Mouse (Mus musculus): ENCODE measurements around the gene Fbxo46. TPM values are rescaled to one million over a fixed set of nuclear protein-coding genes. Genes with fewer than 3 reads are reported as not detected.
A peak's percentile ranks its signal among the peaks of the same experiment; 100 is the strongest.

Fbxo46 gene
- polyA plus RNA-seq, 1 experiment = 29.2 TPM

DNA sequence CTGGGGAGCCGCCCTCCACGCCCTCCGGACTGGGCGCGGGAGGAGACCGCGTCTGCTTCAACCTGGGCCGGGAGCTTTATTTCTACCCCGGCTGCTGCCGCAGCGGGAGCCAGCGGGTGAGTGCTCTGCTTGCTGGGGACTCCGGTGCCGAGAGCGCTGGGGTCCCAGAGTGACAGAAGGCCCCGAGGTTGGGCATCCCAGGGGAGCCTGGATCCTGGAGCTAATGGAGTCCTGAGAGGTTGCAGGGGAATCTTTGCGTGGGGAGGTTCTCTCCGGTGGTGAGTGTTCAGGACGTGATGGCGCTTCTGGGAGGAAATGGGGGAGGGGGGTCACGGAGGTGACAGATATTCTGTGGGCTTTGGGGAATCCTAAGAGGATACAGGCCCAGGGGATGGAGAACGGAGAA, 43.1 kb upstream of the Fbxo46 start:
- H3K4me1 ChIP-seq (replicated peaks; ENCODE audit: control insufficient read depth, insufficient read depth, low read length) = peaks cover 24% of the 10 kb centered on the region
- TF ChIP-seq CTCF (IDR thresholded peaks at IDR 0.05; ENCODE audit: borderline replicate concordance, control insufficient read depth, extremely low read depth, insufficient read depth, low read length, poor library complexity) (no peak), POLR2A (IDR thresholded peaks at IDR 0.05; ENCODE audit: control insufficient read depth, extremely low read depth, insufficient read depth, low read length, poor library complexity) (no peak)
- H3K27ac ChIP-seq (ENCODE audit: control insufficient read depth, insufficient read depth, low read length) = no peak overlapping the region
- WGBS = 1% methylated on average over 22 of the region's 22 CpGs
- peak overlapping the region; percentile 41 for H3K4me3 ChIP-seq (ENCODE audit: control insufficient read depth, insufficient read depth, low read length)
- H3K27me3 ChIP-seq (ENCODE audit: control insufficient read depth, insufficient read depth, low read length) = peaks cover 11% of the 10 kb centered on the region; the same call in 1 of the 2 replicates
- peak; percentile 28 for DNase-seq
- H3K36me3 ChIP-seq (ENCODE audit: control insufficient read depth, insufficient read depth, low read length) = no peaks in the 10 kb centered on the region

DNA sequence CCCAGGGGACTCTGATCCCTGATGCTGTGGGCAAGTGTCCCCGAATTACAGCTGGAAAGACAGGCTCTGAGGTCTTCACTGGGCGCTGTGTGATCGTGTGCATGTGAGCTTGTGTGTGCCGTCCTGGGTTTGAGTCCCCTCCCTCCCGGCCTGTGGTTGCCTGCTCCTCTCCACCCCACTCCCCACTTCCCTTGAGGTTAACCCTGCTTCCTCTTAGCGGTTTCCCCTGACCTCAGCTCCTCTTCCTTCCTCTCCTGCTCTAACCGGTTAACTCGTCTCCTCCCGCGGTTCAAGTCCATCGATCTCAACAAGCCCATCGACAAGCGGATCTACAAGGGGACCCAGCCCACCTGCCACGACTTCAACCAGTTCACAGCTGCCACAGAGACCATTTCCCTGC, 41.9 kb upstream of the Fbxo46 start:
- Histone ChIP-seq H3K36me3 (ENCODE audit: control insufficient read depth, insufficient read depth, low read length) (no peaks in the 10 kb centered on the region), H3K4me3 (ENCODE audit: control insufficient read depth, insufficient read depth, low read length) (no peak overlapping the region), H3K27me3 (ENCODE audit: control insufficient read depth, insufficient read depth, low read length) (peaks cover 11% of the 10 kb centered on the region; the same call in 1 of the 2 replicates), H3K4me1 (replicated peaks; ENCODE audit: control insufficient read depth, insufficient read depth, low read length) (peaks cover 24% of the 10 kb centered on the region), H3K27ac (ENCODE audit: control insufficient read depth, insufficient read depth, low read length) (no peak overlapping the region)
- under 1% methylated on average over 14 of the region's 14 CpGs for WGBS
- peak; percentile 88 for DNase-seq
- no peak for TF ChIP-seq CTCF (IDR thresholded peaks at IDR 0.05; ENCODE audit: borderline replicate concordance, control insufficient read depth, extremely low read depth, insufficient read depth, low read length, poor library complexity)
- TF ChIP-seq POLR2A (IDR thresholded peaks at IDR 0.05; ENCODE audit: control insufficient read depth, extremely low read depth, insufficient read depth, low read length, poor library complexity) = no peak

DNA sequence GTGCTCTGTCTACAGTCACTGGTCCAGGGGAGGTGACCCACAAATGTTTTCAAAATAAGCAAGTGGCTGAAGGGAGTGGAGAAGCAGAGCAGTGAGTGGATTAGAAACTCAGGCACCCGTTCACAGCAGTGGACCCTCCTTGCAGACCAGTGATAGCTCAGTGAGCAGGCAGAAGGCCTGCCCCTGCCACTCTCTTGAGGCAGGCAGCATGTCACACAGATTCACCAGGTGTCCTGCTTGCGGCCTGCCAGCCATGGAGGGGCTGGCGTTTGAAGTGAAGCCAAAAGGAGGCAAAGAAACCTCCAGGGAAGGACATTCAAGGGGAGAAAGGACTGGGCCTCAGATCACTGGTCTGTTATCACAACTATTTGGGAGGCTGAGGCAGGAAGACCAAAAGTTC, 40.9 kb upstream of the Fbxo46 start:
- H3K27me3 ChIP-seq (ENCODE audit: control insufficient read depth, insufficient read depth, low read length) = peaks cover 6% of the 10 kb centered on the region; the same call in 1 of the 2 replicates
- WGBS = 83% methylated on average over 3 of the region's 3 CpGs
- TF ChIP-seq CTCF (IDR thresholded peaks at IDR 0.05; ENCODE audit: borderline replicate concordance, control insufficient read depth, extremely low read depth, insufficient read depth, low read length, poor library complexity) (no peak), POLR2A (IDR thresholded peaks at IDR 0.05; ENCODE audit: control insufficient read depth, extremely low read depth, insufficient read depth, low read length, poor library complexity) (no peak)
- no peak for DNase-seq
- H3K4me1 ChIP-seq (replicated peaks; ENCODE audit: control insufficient read depth, insufficient read depth, low read length) = peaks cover 24% of the 10 kb centered on the region
- no peaks in the 10 kb centered on the region for H3K36me3 ChIP-seq (ENCODE audit: control insufficient read depth, insufficient read depth, low read length)
- H3K27ac ChIP-seq (ENCODE audit: control insufficient read depth, insufficient read depth, low read length) = no peak overlapping the region
- H3K4me3 ChIP-seq (ENCODE audit: control insufficient read depth, insufficient read depth, low read length) = no peak overlapping the region

DNA sequence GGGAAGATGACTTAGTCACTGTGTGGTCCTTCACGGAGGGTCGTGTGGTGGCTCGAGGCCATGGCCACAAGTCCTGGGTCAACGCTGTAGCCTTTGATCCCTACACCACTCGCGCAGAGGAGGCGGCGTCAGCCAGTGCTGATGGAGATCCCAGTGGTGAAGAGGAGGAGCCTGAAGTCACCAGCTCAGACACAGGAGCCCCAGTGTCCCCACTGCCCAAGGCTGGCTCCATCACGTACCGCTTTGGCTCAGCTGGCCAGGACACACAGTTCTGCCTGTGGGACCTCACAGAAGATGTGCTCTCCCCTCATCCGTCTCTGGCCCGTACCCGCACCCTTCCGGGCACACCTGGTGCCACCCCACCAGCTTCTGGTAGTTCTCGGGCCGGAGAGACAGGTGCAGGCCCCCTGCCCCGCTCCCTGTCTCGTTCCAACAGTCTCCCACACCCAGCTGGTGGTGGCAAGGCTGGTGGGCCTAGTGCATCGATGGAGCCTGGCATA, 39.2 kb upstream of the Fbxo46 start:
- H3K4me3 ChIP-seq (ENCODE audit: control insufficient read depth, insufficient read depth, low read length) = no peak overlapping the region
- no peak overlapping the region for H3K27ac ChIP-seq (ENCODE audit: control insufficient read depth, insufficient read depth, low read length)
- TF ChIP-seq CTCF (IDR thresholded peaks at IDR 0.05; ENCODE audit: borderline replicate concordance, control insufficient read depth, extremely low read depth, insufficient read depth, low read length, poor library complexity) (no peak), POLR2A (IDR thresholded peaks at IDR 0.05; ENCODE audit: control insufficient read depth, extremely low read depth, insufficient read depth, low read length, poor library complexity) (no peak)
- peaks cover 20% of the 10 kb centered on the region for H3K4me1 ChIP-seq (replicated peaks; ENCODE audit: control insufficient read depth, insufficient read depth, low read length)
- no peaks in the 10 kb centered on the region for H3K36me3 ChIP-seq (ENCODE audit: control insufficient read depth, insufficient read depth, low read length)
- no peak for DNase-seq
- peaks cover 3% of the 10 kb centered on the region; the same call in 1 of the 2 replicates for H3K27me3 ChIP-seq (ENCODE audit: control insufficient read depth, insufficient read depth, low read length)
- WGBS = 95% methylated on average over 19 of the region's 19 CpGs

DNA sequence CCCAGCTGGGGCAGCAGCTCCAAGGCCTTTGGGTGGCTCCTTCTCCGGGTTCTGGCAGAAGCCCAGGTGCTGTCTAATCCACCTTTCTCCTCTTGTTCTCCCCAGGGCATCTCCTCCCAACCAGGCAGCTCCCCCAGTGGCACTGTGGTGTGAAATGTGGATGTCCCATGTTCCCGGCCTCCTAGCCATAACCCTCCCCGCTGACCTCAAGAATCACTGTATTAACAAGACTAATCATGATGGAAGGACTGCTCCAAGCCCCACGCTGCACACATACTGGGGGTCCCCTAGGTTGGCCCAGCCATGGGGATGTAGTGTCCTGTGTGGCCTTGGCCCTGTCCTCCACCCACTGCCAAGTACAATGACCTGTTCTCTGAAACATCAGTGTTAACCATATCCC, 37.5 kb upstream of the Fbxo46 start:
- Histone ChIP-seq H3K4me3 (ENCODE audit: control insufficient read depth, insufficient read depth, low read length) (no peak overlapping the region), H3K27ac (ENCODE audit: control insufficient read depth, insufficient read depth, low read length) (no peak overlapping the region), H3K4me1 (replicated peaks; ENCODE audit: control insufficient read depth, insufficient read depth, low read length) (peaks cover 10% of the 10 kb centered on the region), H3K36me3 (ENCODE audit: control insufficient read depth, insufficient read depth, low read length) (no peaks in the 10 kb centered on the region), H3K27me3 (ENCODE audit: control insufficient read depth, insufficient read depth, low read length) (no peaks in the 10 kb centered on the region; the same call in 1 of the 2 replicates)
- TF ChIP-seq CTCF (IDR thresholded peaks at IDR 0.05; ENCODE audit: borderline replicate concordance, control insufficient read depth, extremely low read depth, insufficient read depth, low read length, poor library complexity) = no peak
- no peak for TF ChIP-seq POLR2A (IDR thresholded peaks at IDR 0.05; ENCODE audit: control insufficient read depth, extremely low read depth, insufficient read depth, low read length, poor library complexity)
- no peak for DNase-seq
- WGBS = 94% methylated on average over 4 of the region's 4 CpGs

DNA sequence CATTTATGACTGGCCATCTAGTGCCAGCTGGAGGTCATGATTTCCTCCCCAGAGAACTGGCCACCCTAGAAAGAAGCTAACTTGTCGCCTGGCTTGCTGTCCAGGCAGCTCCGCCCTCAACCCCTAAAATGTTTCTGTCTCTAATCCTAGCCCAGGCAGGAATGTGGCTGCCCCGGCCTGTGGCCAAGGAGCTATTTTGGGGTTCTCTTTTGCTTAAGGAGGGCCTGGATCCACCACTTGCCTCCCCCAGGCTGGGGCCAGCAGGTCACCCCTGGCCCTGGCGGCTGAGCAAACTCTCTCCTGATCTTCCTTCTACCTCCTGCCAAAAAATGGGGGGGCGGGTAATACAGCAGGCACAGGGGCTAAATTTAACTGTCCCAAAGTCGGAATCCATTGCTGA, 36.6 kb upstream of the Fbxo46 start:
- Histone ChIP-seq H3K27me3 (ENCODE audit: control insufficient read depth, insufficient read depth, low read length) (no peaks in the 10 kb centered on the region; the same call in 1 of the 2 replicates), H3K27ac (ENCODE audit: control insufficient read depth, insufficient read depth, low read length) (no peak overlapping the region), H3K4me1 (replicated peaks; ENCODE audit: control insufficient read depth, insufficient read depth, low read length) (peaks cover 1% of the 10 kb centered on the region), H3K36me3 (ENCODE audit: control insufficient read depth, insufficient read depth, low read length) (no peaks in the 10 kb centered on the region), H3K4me3 (ENCODE audit: control insufficient read depth, insufficient read depth, low read length) (no peak overlapping the region)
- DNase-seq = no peak
- WGBS = 88% methylated on average over 6 of the region's 6 CpGs
- no peak for TF ChIP-seq POLR2A (IDR thresholded peaks at IDR 0.05; ENCODE audit: control insufficient read depth, extremely low read depth, insufficient read depth, low read length, poor library complexity)
- no peak for TF ChIP-seq CTCF (IDR thresholded peaks at IDR 0.05; ENCODE audit: borderline replicate concordance, control insufficient read depth, extremely low read depth, insufficient read depth, low read length, poor library complexity)

DNA sequence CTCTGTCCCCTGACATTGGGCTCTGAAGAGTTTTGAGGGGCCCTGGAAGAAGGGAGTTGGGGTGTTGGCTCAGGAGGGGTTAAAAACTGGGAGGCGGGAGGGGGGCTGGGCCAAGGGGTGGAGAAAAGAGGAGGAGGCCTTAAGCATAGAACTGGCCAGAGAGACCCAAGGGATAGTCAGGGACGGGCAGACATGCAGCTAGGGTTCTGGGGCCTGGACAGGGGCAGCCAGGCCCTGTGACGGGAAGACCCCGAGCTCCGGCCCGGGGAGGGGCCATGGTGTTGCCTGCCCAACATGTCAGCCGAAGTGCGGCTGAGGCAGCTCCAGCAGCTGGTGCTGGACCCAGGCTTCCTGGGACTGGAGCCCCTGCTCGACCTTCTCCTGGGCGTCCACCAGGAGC, 36.0 kb upstream of the Fbxo46 start, which contains the start of gene Dmpk:
Gene Dmpk, plus strand, starts transcription at position 149 of the 400 bp plus-strand sequence.
- H3K4me3 ChIP-seq (ENCODE audit: control insufficient read depth, insufficient read depth, low read length) = no peak within 1 kb of the TSS; the same call in 1 of the 2 replicates
- WGBS = 82% methylated on average over 10 of the region's 10 CpGs
- DNase-seq = no peak
- H3K27me3 ChIP-seq (ENCODE audit: control insufficient read depth, insufficient read depth, low read length) = no peaks in the 10 kb centered on the region; the same call in 1 of the 2 replicates
- no peaks in the 10 kb centered on the region for H3K4me1 ChIP-seq (replicated peaks; ENCODE audit: control insufficient read depth, insufficient read depth, low read length)
- H3K27ac ChIP-seq (ENCODE audit: control insufficient read depth, insufficient read depth, low read length) = no peak within 1 kb of the TSS
- H3K36me3 ChIP-seq (ENCODE audit: control insufficient read depth, insufficient read depth, low read length) = no peaks in the 10 kb centered on the region
- TF ChIP-seq POLR2A (IDR thresholded peaks at IDR 0.05; ENCODE audit: control insufficient read depth, extremely low read depth, insufficient read depth, low read length, poor library complexity) (no peak), CTCF (IDR thresholded peaks at IDR 0.05; ENCODE audit: borderline replicate concordance, control insufficient read depth, extremely low read depth, insufficient read depth, low read length, poor library complexity) (no peak)
